Mouse (Mus musculus) testis, postnatal 10 days (tissue): ENCODE data around the gene Sec14l3.
"Not testable (repeated sequence)": the region's sequence is repeated elsewhere in the genome, so short reads cannot be mapped to it uniquely, and the experiment has no call there.

Experiments used
- DNase-seq: peaks from one replicate; pipeline ENCODE4 v3.0.0; 2021; ENCODE audit warnings: low spot score

Sec14l3 gene

DNA sequence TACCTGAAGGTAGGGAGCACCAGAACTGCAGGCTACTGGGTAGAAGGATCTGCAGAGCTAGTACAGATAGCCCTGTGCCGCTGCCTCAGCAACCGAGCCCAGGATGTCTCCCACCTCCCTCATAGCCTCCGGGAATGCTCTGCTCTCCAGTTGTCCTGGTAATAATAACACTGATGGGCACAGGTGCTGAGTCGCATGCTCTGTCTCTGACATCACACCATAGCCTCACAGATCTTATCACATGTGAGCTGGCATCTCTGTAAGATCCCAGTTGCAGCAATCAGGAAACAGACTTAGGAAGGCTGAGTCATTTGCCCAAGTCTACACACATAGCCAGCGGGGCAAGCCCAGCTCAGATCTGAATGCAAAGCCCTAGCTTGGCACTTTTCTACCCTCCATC, 37.2 kb downstream of the Sec14l3 start:
- DNase-seq, result no peak

- DNase-seq, result no peak
These were observed 38.9 kb downstream of the Sec14l3 start for GRCm38 (mm10) chr11:4103522-4103921.

GRCm38 (mm10) chr11:4104989-4105388, 40.3 kb downstream of the Sec14l3 start:
- DNase-seq, result no peak

DNA sequence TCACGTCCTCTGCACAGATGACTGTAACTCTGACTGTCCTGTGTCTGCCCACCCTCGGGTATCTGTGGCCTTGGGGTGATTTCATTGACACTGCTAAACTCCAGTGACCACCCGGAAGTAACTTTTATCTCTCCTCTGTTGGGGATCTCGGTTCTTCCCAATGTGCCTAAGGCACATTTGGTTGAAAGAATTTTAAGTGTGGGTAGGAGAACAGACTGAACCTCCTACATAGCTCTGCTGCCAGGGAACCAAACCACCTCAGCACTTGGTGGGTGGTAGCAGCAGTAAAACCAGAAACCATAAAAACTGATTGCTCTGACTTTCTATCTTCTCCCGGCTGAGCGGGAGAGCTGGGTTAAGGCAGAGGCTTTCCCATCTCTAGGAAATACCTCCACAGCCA, 40.8 kb downstream of the Sec14l3 start:
- no peak for DNase-seq

GRCm38 (mm10) chr11:4107901-4108300, 43.3 kb downstream of the Sec14l3 start:
- DNase-seq, result not testable (repeated sequence)

- no peak for DNase-seq
These were observed 44.0 kb downstream of the Sec14l3 start for GRCm38 (mm10) chr11:4108691-4109090.

- no peak for DNase-seq
These were observed 47.4 kb downstream of the Sec14l3 start for GRCm38 (mm10) chr11:4112033-4112432.

DNA sequence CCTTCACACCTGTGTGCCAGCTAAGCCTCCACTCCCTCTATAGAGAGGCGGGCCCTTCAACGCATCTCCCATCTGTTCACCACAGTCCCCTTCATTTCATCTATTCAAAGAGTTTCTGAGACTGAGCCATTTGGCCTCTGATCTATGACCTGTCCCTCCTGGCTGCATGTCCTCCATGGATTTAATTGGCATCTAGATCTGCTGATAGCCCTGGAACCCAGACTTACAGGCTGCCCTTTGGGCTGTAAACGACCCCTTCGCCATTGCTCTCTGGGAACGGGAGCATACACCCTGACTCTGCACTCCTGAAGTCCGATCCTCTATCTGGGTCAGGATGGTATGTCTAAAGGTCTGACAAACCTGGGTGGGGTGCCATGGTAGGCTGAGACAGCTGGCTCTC, 48.2 kb downstream of the Sec14l3 start:
- no peak for DNase-seq

DNA sequence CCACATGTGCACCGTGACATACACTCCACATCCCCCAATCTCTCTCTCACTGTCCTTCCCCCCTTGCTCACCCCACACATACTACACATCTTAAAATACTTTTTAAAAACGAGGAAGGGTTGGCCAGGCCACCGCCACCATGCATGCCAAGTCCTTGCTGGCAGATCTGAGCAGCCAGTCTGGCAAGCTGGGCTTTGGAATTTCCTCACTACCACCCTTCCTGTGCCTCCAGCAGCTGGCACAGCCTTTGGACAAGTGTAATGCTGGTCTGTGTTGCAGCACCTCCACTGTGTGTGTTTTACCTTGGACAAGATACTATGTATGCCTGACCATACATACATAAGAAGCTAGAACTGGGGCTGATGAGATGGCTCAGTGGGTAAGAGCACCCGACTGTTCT, 48.9 kb downstream of the Sec14l3 start:
- no peak for DNase-seq

DNA sequence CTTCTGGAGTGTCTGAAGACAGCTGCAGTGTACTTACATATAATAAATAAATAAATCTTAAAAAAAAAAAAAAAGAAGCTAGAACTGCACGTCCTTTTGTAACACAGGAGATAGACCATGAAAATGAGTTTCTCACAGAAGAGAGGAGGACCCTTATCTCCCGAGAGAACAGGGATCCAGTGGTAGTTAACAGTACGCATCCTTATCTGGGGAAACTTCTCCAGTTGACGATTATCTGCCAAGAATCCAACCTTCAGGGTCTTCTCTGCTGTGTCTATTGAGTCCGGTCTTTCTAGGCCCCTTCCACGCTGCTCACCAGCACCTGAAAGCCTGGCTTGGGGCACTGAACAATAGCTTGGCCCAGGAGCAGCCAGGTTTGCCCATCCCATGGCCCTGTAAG, 49.3 kb downstream of the Sec14l3 start:
- DNase-seq, result no peak

- not testable (repeated sequence) for DNase-seq
These were observed 49.9 kb downstream of the Sec14l3 start for GRCm38 (mm10) chr11:4114541-4114940.

DNA sequence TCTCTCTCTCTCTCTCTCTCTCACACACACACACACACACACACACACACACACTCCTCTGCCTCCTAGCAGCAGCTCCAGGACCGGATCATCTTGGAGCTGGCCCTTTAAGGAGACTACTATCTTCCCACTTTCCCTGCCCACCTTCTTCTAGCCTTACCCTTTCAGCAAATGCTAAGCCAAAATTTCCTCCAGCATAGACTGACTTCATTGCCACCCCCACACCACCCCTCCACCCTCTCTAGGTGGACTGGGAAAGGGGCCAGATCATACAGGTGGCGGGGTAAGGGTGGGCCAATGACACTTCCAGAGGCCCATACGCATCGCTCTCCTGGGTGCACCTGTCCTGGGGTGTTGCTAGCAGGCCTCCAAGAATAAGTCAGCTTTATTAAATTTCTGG, 50.8 kb downstream of the Sec14l3 start:
- DNase-seq, result no peak

DNA sequence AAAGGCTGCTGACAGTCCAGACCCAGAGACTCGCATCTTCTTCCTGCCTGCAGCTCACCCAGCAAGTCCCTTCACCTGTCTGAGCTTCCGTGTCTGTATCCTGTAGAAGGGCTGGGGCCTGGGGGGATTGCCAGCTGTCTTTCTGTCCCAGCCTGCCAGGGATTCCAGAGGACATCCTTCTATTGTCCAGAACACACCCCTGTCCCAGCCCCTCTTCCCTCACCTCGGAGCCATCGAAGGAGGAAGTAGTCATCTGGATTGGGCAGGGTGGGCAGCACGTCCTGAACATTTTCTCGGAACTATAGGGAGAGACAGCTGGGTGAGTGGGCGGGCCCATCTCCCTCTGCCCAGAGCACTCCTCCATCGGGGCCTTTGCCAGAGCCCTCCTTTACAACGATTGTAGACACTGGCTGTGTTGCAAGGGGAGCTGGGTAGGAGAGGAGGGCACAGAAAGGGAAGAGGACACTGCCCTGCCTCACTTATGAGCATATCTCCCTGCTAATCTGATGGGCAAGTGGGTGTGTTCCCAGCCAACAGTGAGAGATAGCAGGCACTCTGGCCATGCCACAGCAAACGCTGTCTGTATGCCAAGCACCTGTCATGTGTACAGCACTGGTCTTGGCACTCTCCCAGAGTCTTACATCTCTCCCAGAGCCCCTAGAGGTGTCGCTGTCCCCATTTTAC, 52.0 kb downstream of the Sec14l3 start:
- DNase-seq, result no peak

- DNase-seq, result no peak
These were observed 52.9 kb downstream of the Sec14l3 start for GRCm38 (mm10) chr11:4117372-4118071.

- peak; percentile 79 for DNase-seq
These were observed 53.7 kb downstream of the Sec14l3 start for GRCm38 (mm10) chr11:4118081-4118921.

DNA sequence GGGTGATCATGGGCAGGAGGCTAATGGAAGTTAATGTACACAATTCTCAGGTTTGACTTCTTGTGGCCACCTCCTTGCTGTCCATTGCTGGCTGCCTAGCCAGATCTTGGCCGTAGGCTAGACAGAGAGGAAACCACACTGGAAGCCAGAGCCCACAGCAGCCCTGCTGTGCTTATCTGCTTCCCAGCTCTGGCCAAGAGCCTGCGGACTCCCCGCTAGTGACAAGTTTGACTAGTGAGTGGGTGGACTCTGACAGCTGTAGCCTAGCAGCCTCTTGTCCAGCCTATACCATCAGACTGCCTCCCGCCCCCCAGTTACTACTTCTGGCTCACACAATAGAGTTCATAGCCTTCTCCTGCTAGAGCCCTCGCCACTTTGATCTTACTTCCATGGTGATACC, 55.0 kb downstream of the Sec14l3 start:
- no peak for DNase-seq

GRCm38 (mm10) chr11:4121691-4122090, 57.0 kb downstream of the Sec14l3 start:
- no peak for DNase-seq

DNA sequence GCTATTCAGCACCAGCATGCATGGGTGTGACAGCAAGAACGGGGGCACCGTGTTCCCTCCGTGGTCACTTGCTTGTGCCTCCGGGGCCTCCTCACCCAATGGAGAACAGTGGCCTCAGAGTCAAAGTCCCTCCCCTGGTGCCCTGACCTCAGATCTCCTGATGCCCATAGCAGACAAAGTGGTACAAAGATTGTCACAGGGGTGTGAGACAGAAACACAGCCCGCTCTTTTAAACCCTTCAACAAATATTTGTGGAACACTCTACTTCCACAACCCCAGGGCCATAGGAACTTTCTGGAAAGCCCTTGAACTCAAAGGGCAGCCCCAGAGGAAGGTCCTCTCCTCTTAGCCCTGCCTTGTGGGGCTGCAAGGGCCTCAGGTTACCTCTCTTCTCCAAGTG, 57.6 kb downstream of the Sec14l3 start:
- DNase-seq, result no peak

GRCm38 (mm10) chr11:4122742-4123579, 58.3 kb downstream of the Sec14l3 start, which contains the start of gene Sec14l2:
Sec14l2 (minus strand) TSS chr11:4123415.
- DNase-seq, result no peak

GRCm38 (mm10) chr11:4123922-4124321, 59.3 kb downstream of the Sec14l3 start:
- peak; percentile 73 for DNase-seq

DNA sequence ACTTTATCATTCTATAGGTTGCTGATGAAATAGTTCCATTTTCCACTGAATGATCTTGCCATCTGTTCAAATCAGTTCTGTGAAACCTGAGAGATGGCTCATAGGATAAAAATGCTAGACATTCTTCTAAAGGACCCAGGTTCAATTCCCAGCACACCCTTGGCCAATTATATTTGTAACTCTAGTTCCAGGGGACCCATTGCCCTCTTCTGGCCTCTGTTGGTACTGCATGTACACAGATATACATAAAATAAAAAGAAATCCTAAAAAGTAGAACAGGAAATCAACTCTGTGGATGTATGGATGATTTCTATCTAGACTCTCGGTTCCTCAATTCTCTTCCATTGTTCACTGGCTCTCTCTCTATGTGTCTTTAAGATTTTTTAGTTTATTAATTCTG, 62.4 kb downstream of the Sec14l3 start:
- no peak for DNase-seq
